Mouse (Mus musculus) heart, adult 18-20 months (tissue): Measurements from ENCODE around the gene Olfr1057. TPM values are rescaled to one million over a fixed set of nuclear protein-coding genes. Genes with fewer than 3 reads are reported as not detected.
"Not testable (repeated sequence)": the region's sequence is repeated elsewhere in the genome, so short reads cannot be mapped to it uniquely, and the experiment has no call there.

Experiments
- DNase-seq, 2 experiments: peaks; one replicate each; pipeline ENCODE4 v3.0.0; 2021 to 2022; ENCODE audit warnings: mixed read lengths in 1 of 2
- long read RNA-seq, 2 experiments: library from polyadenylated mRNA; stranded (forward); transcript quantifications; one replicate each; pipeline ENCODE4 v2.0.0; 2021
- total RNA-seq, 2 experiments: library from RNA; stranded (reverse); gene quantifications; 2 replicates each; pipeline ENCODE4 v1.2.3; 2021

The Olfr1057 gene
- total RNA-seq: not detected
- long read RNA-seq, experiment 1: 0 reads
- long read RNA-seq, experiment 2: 0 reads

- DNase-seq: no peak
These were observed at the start of gene Olfr1057 for GRCm38 (mm10) chr2:86378293-86378692. Gene Olfr1057, minus strand, starts transcription at chr2:86378393.

- not testable (repeated sequence) for DNase-seq
These were observed 48.5 kb upstream of the Olfr1057 start, which contains the start of gene Olfr1062 for GRCm38 (mm10) chr2:86426649-86427048. Gene Olfr1062, minus strand, starts transcription at chr2:86426749.

GRCm38 (mm10) chr2:86413950-86414349, 35.8 kb upstream of the Olfr1057 start, which contains the start of gene Olfr1061:
Gene Olfr1061, minus strand, starts transcription at chr2:86414050.
- no peak for DNase-seq

GRCm38 (mm10) chr2:86395114-86395513, 16.9 kb upstream of the Olfr1057 start:
- DNase-seq: no peak

GRCm38 (mm10) chr2:86388461-86388860, 10.3 kb upstream of the Olfr1057 start, which contains the start of gene Olfr1058:
Gene Olfr1058, minus strand, starts transcription at chr2:86388561.
- not testable (repeated sequence) for DNase-seq

GRCm38 (mm10) chr2:86366342-86366741, 11.9 kb downstream of the Olfr1057 start:
- not testable (repeated sequence) for DNase-seq

GRCm38 (mm10) chr2:86362369-86362768, 15.8 kb downstream of the Olfr1057 start, which contains the start of gene Olfr1056:
Gene Olfr1056, minus strand, starts transcription at chr2:86362469.
- no peak for DNase-seq

- not testable (repeated sequence) for DNase-seq
These were observed 26.4 kb downstream of the Olfr1057 start for GRCm38 (mm10) chr2:86351751-86352150.

GRCm38 (mm10) chr2:86350184-86350583, 28.0 kb downstream of the Olfr1057 start, which contains the start of gene Olfr1055:
Gene Olfr1055, minus strand, starts transcription at chr2:86350284.
- DNase-seq: no peak

GRCm38 (mm10) chr2:86335333-86335732, 42.9 kb downstream of the Olfr1057 start, which contains the start of gene Olfr1054:
Gene Olfr1054, minus strand, starts transcription at chr2:86335433.
- DNase-seq: no peak

Other genes starting within 250 kb of the Olfr1057 start
- not detected for gene Olfr1039, start 242.5 kb downstream of the Olfr1057 start, total RNA-seq
- gene Olfr1040, start 231.7 kb downstream of the Olfr1057 start, total RNA-seq: not detected
- not detected for gene Olfr1042, start 216.6 kb downstream of the Olfr1057 start, total RNA-seq
- not detected for gene Olfr1043, start 210.9 kb downstream of the Olfr1057 start, total RNA-seq
- not detected for gene Olfr1044, start 200.6 kb downstream of the Olfr1057 start, total RNA-seq
- not detected for gene Olfr52, start 192.7 kb downstream of the Olfr1057 start, total RNA-seq
- gene Olfr1045, start 175.4 kb downstream of the Olfr1057 start, total RNA-seq: not detected
- not detected for gene Olfr1046, start 159.1 kb downstream of the Olfr1057 start, total RNA-seq
- not detected for gene Olfr1047, start 147.0 kb downstream of the Olfr1057 start, total RNA-seq
- not detected for gene Olfr1048, start 138.1 kb downstream of the Olfr1057 start, total RNA-seq
- gene Olfr1049, start 120.1 kb downstream of the Olfr1057 start, total RNA-seq: not detected
- gene Olfr1051, start 99.3 kb downstream of the Olfr1057 start, total RNA-seq: not detected
- not detected for gene Olfr1052, start 85.9 kb downstream of the Olfr1057 start, total RNA-seq
- gene Olfr1053, start 63.1 kb downstream of the Olfr1057 start, total RNA-seq: not detected
- gene Olfr1054, start 43.0 kb downstream of the Olfr1057 start, total RNA-seq: not detected
- not detected for gene Olfr1055, start 28.1 kb downstream of the Olfr1057 start, total RNA-seq
- not detected for gene Olfr1056, start 15.9 kb downstream of the Olfr1057 start, total RNA-seq
- gene Olfr1058, start 10.2 kb upstream of the Olfr1057 start, total RNA-seq: not detected
- gene Olfr1061, start 35.7 kb upstream of the Olfr1057 start, total RNA-seq: not detected
- gene Olfr1062, start 48.4 kb upstream of the Olfr1057 start, total RNA-seq: not detected
- gene Olfr1065, start 72.2 kb upstream of the Olfr1057 start, total RNA-seq: not detected
- gene Olfr1066, start 77.9 kb upstream of the Olfr1057 start, total RNA-seq: not detected
- not detected for gene Olfr228, start 109.0 kb upstream of the Olfr1057 start, total RNA-seq
- not detected for gene Olfr1076, start 130.1 kb upstream of the Olfr1057 start, total RNA-seq
- not detected for gene Olfr1079, start 164.1 kb upstream of the Olfr1057 start, total RNA-seq
- not detected for gene Olfr1080, start 179.8 kb upstream of the Olfr1057 start, total RNA-seq
- not detected for gene Olfr1082, start 220.6 kb upstream of the Olfr1057 start, total RNA-seq